Mouse (Mus musculus): ENCODE data around the gene Cbx5.

DNA sequence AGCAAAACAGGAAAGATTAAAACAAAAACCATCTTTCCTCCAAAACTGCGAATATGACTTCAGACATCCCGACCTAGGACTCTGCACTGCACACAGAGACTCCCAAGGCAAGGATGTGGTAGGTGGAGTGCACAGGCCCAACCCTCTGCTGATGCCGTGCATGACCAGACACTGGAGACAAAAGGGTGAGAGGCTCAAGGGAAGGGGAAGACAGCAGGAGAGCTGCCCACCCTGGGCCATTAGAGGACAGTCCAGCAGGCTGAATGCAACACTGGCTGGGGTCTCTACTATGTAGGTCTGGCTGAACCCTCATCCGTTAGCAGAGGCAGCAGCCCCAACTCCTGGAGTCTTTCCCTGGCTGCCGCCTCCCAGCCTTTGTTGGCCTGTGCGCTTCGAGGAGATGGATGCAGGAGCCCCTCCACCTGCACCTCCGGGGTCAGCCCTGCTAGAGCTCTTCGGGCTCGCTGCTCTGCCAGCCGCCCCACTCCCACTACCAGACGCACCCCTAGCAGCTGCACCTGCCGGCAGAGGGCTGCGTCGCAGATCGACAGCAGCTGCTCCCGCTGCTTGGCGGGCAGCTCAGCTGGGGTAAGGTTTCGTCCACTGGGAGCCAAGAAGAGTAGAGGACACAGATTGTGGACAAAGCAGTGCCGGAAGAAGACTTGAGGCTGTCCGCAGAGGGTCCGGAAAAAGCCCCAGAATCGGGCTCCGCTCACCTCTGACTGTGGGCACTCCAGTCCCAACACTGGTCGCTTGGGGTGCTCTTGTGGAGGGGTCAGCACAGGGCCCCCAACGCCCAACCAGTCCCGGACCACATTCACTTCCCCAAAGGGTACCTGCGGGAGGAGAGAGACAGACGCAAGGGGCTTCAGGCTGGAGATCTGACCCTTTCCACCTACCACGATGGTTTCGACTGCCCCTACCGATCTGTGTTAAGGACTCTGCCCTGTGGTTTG is 84.0 kb downstream of the Cbx5 start:
- TF ChIP-seq CTCF (IDR thresholded peaks at IDR 0.05; ENCODE audit: borderline replicate concordance, insufficient read depth, low read depth, low read length) (no peak), POLR2A (IDR thresholded peaks at IDR 0.05; ENCODE audit: borderline replicate concordance, insufficient read depth, low read length) (no peak)
